Mouse (Mus musculus) heart, adult 2 months (tissue): Measurements from ENCODE around the gene Uroc1. TPM values are rescaled to one million over a fixed set of nuclear protein-coding genes. Genes with fewer than 3 reads are reported as not detected.

ENCODE experiments used
- DNase-seq, 2 experiments: peaks; one replicate each; pipeline ENCODE4 v3.0.0; 2021
- H3K27ac ChIP-seq: fragments of 200-600 bp; 2 replicates; pipeline ENCODE4 v1.8.1; 2022
- H3K27me3 ChIP-seq: fragments of 200-500 bp; 2 replicates; pipeline ENCODE4 v1.6.1; 2012; ENCODE audit warnings: mild to moderate bottlenecking, low read length, inconsistent platforms, mixed read lengths; ENCODE audit not compliant: control insufficient read depth, insufficient read depth
- H3K36me3 ChIP-seq: fragments of 200-500 bp; 2 replicates; pipeline ENCODE4 v1.6.1; 2012; ENCODE audit warnings: low read length, inconsistent platforms; ENCODE audit not compliant: control insufficient read depth, insufficient read depth
- H3K4me1 ChIP-seq: fragments of 200-500 bp; 2 replicates; pipeline ENCODE4 v1.6.1; 2011; ENCODE audit warnings: low read length; ENCODE audit not compliant: control insufficient read depth, insufficient read depth
- H3K4me3 ChIP-seq: fragments of 200-600 bp; 2 replicates; pipeline ENCODE4 v1.8.1; 2022
- H3K79me2 ChIP-seq: fragments of 200-500 bp; replicated peaks from 2 replicates; pipeline ENCODE4 v1.6.1; 2012; ENCODE audit warnings: mild to moderate bottlenecking, inconsistent platforms, low read length, moderate library complexity, mixed read lengths; ENCODE audit not compliant: control insufficient read depth, insufficient read depth
- H3K9ac ChIP-seq: fragments of 200-500 bp; 2 replicates; pipeline ENCODE4 v1.6.1; 2012; ENCODE audit warnings: low read depth, mild to moderate bottlenecking, control low read depth, inconsistent platforms, low read length, mixed read lengths
- CTCF ChIP-seq: fragments of 200-600 bp; IDR thresholded peaks from 2 replicates; pipeline ENCODE4 v1.8.1; 2022; ENCODE audit warnings: antibody characterized with exemption, mild to moderate bottlenecking, moderate library complexity
- EP300 ChIP-seq: fragments of 200-500 bp; IDR thresholded peaks from 2 replicates; pipeline ENCODE4 v1.6.1; 2011; ENCODE audit warnings: low read depth, low read length, control low read depth; ENCODE audit not compliant: insufficient read depth
- POLR2A ChIP-seq: fragments of 200-500 bp; IDR thresholded peaks from 2 replicates; pipeline ENCODE4 v1.6.1; 2011; ENCODE audit warnings: mild to moderate bottlenecking, low read depth, low read length, control low read depth; ENCODE audit not compliant: insufficient read depth
- WGBS: fragments of 180-500 bp; shearing (Covaris S2); methylation state at CpG from one replicate; pipeline ENCODE4 v1.1.7; 2018; 5-methylcytosine and 5-hydroxymethylcytosine counted together
- intact Hi-C: fragments of 180-260 bp; cut with DNase I; formaldehyde crosslinking; loops from one replicate; pipeline ENCODE4 v1.15.1; 2025
- polyA plus RNA-seq: library from polyadenylated mRNA; depleted of rRNA; stranded (reverse); fragments of >200 nt; gene quantifications from 2 replicates; pipeline ENCODE4 v1.2.3, GENCODE M21; 2012
- total RNA-seq, 2 experiments: library from RNA; stranded (reverse); gene quantifications; 2 replicates each; pipeline ENCODE4 v1.2.3; 2021

Gene Uroc1
- total and polyA plus RNA-seq, 3 experiments: not detected

DNA sequence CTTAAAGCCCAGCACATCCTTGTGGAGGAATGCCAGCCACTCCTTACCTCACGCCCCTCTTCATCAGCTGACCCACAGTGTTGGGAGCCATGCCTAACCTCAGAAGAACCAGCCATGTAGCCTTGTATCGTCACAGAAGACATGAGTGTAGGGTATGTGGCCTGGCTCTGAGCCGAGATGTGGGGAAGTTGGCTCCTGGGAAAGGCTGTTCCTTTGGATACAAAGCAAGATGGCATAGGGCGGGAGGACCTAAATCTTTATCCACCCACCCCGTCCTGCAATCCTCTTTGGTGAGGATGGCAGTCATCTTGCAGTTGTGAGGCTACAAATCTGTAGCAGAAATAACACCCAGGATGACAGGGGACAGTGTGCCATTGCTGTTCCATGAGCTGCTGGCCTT, 17.1 kb upstream of the Uroc1 start:
- Histone ChIP-seq H3K4me1 (no peaks in the 10 kb centered on the region), H3K79me2 (no peaks in the 10 kb centered on the region), H3K27ac (no peak overlapping the region), H3K36me3 (no peaks in the 10 kb centered on the region), H3K27me3 (no peaks in the 10 kb centered on the region), H3K9ac (no peak overlapping the region), H3K4me3 (no peak overlapping the region)
- WGBS: 75% methylated on average over 5 of the region's 5 CpGs
- DNase-seq: no peak
- intact Hi-C loops: no loop called here
- TF ChIP-seq POLR2A (no peak), EP300 (no peak), CTCF (no peak)

DNA sequence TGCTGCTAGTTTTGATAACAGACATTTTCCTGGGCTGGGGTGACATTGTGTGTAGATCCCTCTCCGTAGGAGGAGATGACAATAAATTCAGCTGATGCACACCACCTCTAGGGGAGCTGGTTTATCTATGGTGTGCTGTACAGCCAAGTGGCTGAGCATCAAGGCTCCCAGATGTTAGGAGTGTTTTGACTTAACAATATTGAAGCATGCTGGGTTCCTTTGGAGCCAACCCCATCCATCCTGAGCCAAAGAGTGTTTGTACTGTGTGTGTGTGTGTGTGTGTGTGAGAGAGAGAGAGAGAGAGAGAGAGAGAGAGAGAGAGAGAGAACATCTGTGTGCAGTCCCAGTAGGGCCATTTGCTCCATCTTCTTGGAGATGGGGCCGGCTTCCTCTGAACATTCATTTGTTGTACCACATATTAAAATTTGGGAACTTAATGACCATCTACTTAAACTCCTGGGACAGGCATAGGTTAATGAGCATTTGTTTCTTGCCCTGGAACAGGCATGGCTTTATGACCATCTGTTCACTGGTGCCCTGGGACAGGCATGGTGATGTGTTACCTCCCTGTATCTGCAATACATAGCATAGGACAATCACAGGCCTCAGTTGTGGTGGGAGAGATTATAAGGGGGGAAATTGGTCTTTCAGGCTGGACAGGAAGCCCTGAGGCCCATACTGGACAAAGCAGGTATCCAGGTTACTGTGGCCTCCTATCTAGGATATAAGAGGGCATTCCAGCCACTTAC, 15.4 kb upstream of the Uroc1 start:
- WGBS: 70% methylated on average over 2 of the region's 2 CpGs
- Histone ChIP-seq H3K36me3 (no peaks in the 10 kb centered on the region), H3K79me2 (no peaks in the 10 kb centered on the region), H3K4me1 (no peaks in the 10 kb centered on the region), H3K27me3 (no peaks in the 10 kb centered on the region), H3K4me3 (no peak overlapping the region), H3K9ac (no peak overlapping the region), H3K27ac (no peak overlapping the region)
- DNase-seq: no peak
- TF ChIP-seq CTCF: no peak
- no peak for TF ChIP-seq POLR2A
- no peak for TF ChIP-seq EP300
- intact Hi-C loops: no loop called here

DNA sequence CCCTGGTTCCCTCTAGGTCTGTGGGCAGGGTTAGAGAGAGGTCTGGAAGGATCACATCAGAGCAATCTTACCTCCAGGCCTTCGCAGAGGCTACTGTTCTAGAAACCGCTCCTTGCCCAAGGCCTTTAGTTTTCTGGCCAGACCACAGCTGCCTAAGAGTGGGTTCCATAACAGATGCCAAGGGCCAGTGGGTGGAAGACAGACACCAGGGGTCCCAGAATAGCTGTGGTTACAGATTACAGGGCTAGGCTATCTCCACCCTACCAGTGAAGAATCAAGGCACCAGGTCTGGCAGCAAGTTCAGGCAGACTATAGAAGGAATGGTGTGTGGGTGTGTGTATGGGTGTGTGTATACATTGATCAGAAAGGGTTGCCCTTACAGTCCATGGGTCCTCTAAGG, 14.1 kb upstream of the Uroc1 start:
- intact Hi-C loops: no loop called here
- Histone ChIP-seq H3K9ac (no peak overlapping the region), H3K36me3 (no peaks in the 10 kb centered on the region), H3K4me3 (no peak overlapping the region), H3K4me1 (no peaks in the 10 kb centered on the region), H3K27ac (no peak overlapping the region), H3K27me3 (no peaks in the 10 kb centered on the region), H3K79me2 (no peaks in the 10 kb centered on the region)
- 86% methylated on average over 2 of the region's 2 CpGs for WGBS
- TF ChIP-seq POLR2A (no peak), EP300 (no peak), CTCF (no peak)
- no peak for DNase-seq

DNA sequence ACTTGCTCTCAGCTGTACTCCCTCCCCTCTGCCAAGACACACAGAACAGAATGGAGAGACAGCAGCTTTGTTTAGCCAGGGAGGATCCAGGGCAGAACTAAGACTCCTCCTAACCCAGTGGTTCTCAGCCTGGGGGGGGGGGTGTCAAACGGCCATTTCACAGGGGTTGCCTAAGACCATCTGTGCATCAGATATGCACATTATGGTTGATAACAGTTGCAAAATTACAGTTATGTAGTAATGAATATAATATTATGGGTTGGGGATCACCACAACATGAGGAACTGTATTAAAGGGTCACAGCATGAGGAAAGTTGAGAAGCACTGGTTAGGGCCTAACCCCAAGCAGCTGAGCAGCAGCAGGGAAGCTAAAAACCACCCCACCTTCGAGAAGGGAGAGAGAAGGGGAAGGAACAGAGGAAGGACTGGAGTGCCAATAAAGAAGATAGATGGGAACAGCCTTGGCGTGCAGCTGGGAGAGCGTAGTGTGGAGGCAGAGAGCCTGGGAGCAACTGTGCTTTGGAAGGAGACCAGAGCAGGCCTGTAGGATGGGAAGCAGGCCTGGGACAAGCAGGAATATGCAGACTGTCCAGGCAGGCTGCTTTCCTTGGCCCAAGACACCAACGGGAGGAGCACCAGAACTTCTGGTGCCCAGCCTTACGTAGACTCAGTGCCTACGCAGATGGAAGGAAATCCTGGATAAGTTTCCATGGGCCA, 13.5 kb upstream of the Uroc1 start:
- TF ChIP-seq EP300 (no peak), CTCF (no peak), POLR2A (no peak)
- H3K27me3 ChIP-seq: no peaks in the 10 kb centered on the region
- no peak overlapping the region for H3K9ac ChIP-seq
- WGBS: 59% methylated on average over 7 of the region's 7 CpGs
- no peaks in the 10 kb centered on the region for H3K4me1 ChIP-seq
- no peaks in the 10 kb centered on the region for H3K36me3 ChIP-seq
- no peak overlapping the region for H3K27ac ChIP-seq
- peak; percentile 35 to 37 for DNase-seq
- intact Hi-C loops: loop anchor here (10.0 kb wide), 1 partner anchor 635 kb away; no protein-coding TSS in a partner anchor
- H3K4me3 ChIP-seq: no peak overlapping the region
- no peaks in the 10 kb centered on the region for H3K79me2 ChIP-seq

DNA sequence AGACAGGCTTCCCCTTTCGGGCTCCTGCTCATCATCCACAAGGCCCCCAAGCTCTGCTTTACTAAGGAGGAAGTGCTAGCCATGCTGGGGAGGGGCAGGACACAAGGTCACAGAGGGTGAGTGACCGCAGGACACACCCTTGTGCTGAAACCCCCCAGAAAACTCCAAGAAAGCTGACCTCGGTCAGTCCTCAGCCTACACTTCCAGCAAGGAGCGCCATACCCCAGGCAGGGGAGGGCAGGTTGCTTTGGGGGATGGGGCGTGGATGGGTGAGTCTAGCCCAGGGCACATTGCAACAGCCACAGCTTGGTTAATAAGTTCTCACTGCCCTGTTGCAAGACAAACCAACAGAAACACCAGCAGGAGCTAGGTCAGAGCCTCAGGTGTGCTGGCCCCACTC, 12.7 kb upstream of the Uroc1 start:
- TF ChIP-seq EP300 (no peak), CTCF (no peak), POLR2A (no peak)
- no peaks in the 10 kb centered on the region for H3K27me3 ChIP-seq
- H3K27ac ChIP-seq: no peak overlapping the region
- H3K9ac ChIP-seq: no peak overlapping the region
- H3K4me3 ChIP-seq: no peak overlapping the region
- no peak for DNase-seq
- H3K4me1 ChIP-seq: no peaks in the 10 kb centered on the region
- no peaks in the 10 kb centered on the region for H3K36me3 ChIP-seq
- WGBS: 83% methylated on average over 5 of the region's 5 CpGs
- intact Hi-C loops: loop anchor here (10.0 kb wide), 1 partner anchor 636 kb away; no protein-coding TSS in a partner anchor
- H3K79me2 ChIP-seq: no peaks in the 10 kb centered on the region

DNA sequence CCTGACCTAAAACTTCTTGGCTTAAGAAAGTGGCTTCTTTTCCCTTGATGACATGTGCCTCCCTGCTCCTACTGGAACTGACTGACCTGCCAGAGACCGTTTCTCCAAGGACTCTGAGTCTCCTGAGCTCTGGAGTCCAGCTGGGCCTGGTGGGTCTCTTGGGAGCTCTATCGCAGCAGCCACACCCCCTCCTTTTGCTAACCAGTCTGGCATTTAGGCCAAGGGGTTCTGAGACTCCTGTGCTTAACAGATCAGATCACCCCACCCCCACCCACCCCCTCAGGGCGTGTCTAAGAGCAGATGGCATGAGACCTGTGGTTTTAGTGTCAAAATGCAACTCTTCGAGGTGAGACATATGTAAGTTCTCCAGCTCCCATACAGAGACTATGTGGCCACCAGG, 11.3 kb upstream of the Uroc1 start:
- 30% methylated on average over 4 of the region's 4 CpGs for WGBS
- intact Hi-C loops: loop anchor here (10.0 kb wide), 1 partner anchor 637 kb away; no protein-coding TSS in a partner anchor
- Histone ChIP-seq H3K79me2 (no peaks in the 10 kb centered on the region), H3K4me1 (no peaks in the 10 kb centered on the region), H3K9ac (no peak overlapping the region), H3K4me3 (no peak overlapping the region), H3K27me3 (no peaks in the 10 kb centered on the region), H3K36me3 (no peaks in the 10 kb centered on the region), H3K27ac (no peak overlapping the region)
- DNase-seq: no peak
- TF ChIP-seq EP300 (no peak), CTCF (no peak), POLR2A (no peak)
